Mouse (Mus musculus) right cerebral cortex, postnatal 36 days (tissue): Measurements from ENCODE around the gene Ccng2.
A peak's percentile ranks its signal among the peaks of the same experiment; 100 is the strongest.

Source experiments
- DNase-seq, 2 experiments: peaks; one replicate each; pipeline ENCODE4 v3.0.0; 2022; ENCODE audit warnings: low spot score in 2 of 2, mixed read lengths in 1 of 2

Gene Ccng2

DNA sequence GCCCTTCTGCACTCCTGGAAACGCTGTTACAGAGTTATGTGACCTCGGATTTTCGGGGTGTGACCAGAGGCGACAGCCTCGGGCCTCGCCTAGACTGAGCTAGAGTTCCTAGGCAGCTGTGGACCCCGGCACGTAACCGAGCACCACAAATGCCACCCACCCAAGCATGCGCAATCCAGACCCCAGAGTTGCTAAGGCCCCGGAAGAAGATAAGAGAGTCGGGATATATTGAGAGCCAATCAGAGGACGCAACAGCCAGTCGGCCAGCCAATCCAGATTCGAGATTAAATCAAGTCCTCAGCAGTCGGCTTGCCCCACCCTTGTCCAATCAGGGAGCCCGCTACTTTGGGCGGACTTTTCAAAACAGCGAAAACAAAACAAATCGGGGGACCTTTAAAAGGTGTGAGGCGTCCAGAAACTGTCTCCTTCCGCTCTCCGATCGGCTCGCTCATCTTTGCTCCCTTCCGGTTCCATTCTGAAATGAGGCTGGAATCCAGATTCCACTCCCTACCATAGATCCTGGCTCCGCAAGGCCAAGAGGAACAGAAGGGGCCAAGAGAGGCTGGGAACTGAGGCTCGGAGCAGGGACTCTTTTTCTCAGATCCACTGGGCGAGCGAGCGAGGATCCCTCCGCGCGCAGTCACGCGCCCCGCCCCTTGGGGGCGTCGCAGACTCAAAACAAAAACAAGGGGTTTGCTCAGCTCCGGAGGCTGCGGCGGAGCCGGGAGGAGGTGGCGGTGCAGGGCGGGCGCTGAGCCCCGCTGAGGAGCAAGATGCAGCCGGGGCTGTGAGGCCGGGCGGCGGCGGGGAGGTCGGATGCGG is at the start of gene Ccng2:
TSS of gene Ccng2 (plus strand) at position 375 of the 822 bp plus-strand sequence.
- peak; percentile 96 to 99 for DNase-seq

- DNase-seq, result no peak
Measured at GRCm38 (mm10) chr5:93218375-93218774, 48.7 kb upstream of the Ccng2 start.

DNA sequence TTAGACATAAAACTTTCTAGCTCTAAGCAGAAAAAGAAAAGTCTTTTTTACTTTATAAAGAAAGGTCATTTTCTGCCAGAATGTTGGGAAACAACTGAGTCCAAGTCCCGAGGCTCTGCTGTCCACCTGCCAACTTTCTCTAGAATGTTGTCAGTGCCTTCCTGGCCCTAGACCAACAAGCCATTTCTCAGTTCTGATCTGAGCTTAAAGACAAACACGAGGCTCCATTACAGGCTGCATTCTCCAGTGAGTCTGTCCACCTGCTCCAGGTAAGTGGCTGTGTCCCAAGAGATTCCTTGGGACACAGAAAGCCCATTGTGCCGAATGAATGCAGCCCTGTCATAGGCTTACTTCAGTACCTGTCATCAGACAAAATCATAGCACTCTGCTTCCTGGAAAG is 45.4 kb upstream of the Ccng2 start:
- DNase-seq, result no peak

DNA sequence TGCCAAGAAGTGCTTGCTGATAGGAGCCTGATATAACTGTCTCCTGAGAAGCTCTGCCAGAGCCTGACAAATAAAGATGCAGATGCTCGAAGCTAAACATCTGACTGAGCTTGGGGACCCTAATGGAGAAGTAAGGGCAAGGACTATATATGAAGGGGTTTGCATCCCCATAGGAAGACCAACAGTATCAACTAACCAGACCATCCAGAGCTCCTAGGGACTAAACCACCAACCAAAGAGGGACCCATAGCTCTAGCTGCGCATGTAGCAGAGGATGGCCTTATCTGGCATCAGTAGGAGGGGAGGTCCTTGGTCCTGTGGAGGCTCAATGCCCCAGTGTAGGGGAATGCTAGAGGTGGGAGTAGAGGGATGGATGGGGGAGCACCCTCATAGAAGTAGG is 42.5 kb upstream of the Ccng2 start:
- no peak for DNase-seq

DNA sequence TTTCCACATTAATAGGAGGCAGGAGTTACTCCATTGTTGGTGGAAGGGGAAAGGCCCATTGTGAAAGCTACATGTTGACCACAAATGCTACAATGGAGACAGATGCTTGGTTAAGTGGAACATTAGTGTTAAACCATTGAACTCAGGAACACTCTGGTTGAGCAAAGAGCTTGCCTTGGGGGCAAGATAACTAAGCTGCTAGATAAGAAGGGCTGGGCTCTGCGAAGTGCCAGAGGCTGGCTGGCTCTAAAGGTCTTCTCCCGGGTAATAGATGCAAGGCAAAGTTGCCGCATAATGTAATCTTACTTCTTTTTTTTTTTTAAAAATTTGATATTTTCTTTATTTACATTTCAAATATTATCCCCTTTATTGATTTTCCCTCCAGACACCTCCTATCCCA is 39.9 kb upstream of the Ccng2 start:
- no peak for DNase-seq

GRCm38 (mm10) chr5:93229527-93229926 is 37.5 kb upstream of the Ccng2 start:
- no peak for DNase-seq

DNA sequence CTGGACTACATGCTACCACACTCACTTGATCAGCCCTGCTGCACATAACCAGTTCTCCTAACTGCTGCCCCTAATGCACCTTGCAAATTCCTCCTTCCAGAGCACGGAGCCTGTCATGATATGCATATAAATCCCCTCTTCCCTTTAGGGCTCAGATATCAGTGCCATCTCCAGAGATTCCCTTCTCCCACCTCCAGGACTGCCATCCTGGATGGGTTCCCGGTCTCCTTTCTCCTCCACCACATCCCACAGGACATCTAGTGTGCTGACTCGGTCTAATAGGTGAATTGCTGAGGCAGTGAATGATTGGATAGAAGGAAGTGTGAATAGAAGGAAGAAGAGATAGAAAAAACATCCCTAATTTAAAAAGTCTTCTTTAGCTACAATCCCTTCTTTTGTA is 35.3 kb upstream of the Ccng2 start:
- DNase-seq, result no peak

DNA sequence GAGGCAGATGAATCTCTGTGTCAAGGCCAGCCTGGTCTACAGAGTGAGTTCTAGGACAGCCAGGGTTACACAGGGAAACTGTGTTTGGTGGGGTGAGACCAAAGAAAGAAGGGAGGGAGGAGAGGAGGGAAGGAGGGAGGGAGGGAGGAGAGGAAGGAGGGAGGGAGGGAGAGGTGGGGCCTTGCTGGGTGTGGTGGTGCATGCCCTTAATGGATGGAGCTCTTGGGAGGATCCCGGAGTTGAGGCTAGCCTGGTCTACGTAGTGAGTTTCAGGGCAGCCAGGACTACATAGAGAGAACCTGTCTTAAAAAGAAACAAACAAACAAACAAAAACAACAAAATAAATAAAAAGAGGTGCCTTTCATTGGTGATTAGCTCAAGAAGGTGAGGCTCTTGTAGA is 34.2 kb upstream of the Ccng2 start:
- no peak for DNase-seq

DNA sequence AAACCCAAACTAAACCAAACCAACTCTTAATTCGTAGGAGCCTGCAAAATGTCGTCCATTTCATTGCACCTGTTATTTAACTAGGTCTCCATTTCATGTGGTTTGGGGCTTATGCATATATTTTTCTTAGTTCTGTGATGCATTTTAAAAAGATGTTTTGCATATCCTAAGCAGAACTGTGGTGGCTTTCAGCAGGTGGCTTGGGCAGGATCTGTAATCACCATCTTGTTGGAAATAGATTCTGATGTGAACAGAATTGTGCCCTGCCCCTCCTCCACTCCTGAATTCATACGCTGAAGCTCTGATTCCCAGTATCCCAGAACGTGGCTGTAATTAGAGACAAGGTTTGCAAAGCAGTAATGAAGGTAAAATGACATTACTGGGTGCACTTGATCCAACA is 32.9 kb upstream of the Ccng2 start:
- no peak for DNase-seq

DNA sequence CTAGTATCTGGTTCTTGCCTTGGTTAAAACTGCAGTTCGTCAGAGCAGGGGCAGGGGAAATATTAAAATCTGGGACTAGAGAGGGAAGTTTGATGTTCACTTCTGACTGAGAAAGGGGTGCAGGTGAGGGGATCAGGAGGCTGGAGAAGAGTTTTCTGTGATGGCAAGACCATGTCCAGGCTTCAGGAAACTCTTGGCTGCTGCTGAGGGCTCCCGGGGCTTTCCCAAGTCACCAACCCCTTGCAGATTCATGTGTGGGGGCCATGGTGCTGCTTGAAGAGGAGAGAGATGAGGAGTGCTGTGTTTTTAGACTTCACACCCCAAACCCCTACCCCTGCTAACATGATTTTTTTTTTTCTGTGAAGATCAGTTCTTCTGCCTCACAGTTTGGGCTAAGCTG is 32.5 kb upstream of the Ccng2 start:
- DNase-seq, result no peak

- DNase-seq, result no peak
Measured at GRCm38 (mm10) chr5:93235888-93236287, 31.2 kb upstream of the Ccng2 start.

DNA sequence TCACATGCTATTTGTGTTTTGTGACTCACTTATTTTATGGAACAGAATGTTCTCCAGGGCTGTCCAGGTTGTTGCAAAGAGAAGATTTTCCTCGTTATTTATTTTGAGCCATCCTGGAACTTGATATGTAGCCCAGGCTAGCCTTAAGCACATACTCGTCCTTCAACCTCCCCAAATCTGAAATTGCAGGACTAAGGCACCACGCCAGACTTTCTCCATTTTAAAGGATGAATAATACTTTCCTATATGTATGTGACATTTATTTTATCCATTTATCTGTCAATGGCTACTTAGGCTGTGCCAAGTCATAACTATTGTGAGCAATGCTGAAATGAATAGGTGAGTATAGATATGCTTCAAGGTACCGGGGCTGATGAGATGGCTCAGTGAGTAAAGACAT is 30.5 kb upstream of the Ccng2 start:
- no peak for DNase-seq

DNA sequence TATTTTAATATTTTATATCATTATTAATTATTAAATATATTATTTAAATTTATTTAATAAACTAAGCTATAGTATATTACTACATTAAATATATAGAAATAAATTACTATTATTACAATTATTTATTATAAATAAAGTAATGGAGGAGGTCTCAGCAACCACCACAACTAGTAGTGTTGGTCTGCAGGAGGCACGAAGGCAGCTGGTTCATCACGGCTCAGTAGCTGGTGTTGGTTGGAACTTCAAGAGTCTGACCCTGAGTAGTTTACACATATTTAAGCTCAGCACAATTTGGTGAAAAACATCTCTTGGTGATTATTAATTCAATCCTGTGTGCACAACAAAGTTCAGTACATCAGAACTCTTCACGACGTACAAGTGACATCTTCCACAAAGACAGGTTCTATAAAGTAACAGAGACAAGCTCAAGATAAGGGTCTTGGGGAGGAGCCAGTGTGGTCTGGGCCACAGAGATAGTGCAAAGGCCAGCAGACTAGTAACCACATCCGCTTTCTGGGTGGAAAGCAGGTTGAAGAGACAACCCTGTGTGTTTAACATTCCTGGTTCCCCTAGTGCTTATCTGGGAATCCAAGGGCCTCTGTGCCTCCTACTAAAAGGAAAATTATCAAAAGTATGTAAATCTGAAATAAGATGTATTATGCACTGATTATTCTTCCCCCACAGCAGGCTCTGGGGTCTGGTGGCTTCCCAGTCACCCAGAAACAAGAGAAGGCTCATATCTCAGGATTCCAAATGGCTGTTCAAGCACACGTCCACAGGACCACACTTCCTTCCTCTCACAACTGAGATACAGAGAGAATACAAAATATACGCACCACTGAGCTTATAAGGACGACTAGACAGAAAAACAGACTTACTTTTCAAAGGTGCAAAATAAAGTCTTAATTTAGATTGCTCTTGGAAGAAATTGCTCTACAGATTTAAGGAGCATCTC is 27.2 kb upstream of the Ccng2 start:
- no peak for DNase-seq

DNA sequence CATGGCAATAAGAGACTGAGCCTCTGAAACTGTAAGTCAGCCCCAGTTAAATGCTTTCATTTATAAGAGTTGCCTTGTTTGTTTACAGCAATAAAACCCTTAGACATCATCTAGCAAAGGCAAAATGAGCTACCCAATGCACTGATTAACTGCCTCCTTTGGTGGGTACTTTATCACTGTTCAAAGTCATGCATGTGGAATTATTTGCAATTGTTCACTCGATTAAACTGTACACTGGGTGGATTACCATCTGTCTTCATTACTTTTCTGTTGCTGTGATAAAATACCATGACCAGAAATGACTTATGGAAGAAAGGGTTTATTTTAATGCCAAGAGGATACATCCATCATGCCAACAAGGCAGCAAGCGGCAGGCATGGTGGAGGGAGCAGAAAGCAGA is 21.8 kb upstream of the Ccng2 start:
- no peak for DNase-seq

- no peak for DNase-seq
Measured at GRCm38 (mm10) chr5:93249940-93250578, 17.0 kb upstream of the Ccng2 start.

DNA sequence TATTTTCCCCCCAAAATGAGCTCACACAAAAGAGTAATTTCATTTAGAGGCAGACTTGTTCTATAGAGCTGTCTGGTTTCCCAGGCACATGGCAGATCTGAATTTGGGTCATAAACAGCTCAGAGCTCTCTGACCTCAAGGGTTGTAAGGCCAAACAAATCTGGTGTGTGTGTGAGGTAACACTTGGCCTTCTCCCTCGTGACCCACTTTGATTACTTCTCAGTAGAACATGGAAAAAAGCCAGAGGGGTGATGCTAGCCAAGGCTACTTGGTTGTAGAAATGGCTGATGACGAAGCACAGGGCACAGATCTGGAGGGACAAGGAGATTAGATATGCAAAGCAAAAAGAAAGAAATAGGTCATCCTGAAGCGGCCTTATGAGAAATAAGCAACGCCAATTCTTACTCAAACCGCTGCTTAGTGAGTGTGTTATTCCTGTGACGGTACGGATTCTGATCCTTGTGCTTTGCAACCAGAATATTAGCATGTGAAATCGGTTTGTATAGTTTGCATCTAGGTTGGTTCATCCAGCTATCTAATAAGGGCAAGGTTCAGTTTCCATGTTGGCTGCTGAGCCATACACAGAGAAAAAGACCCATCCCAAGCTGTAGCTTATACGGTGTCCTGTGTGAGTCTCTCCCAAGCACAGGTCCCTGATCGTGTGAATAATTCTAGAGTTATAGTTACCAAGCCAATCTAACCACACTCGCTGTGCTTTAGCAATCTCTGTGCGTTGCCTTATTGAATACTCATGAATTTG is 15.9 kb upstream of the Ccng2 start:
- no peak for DNase-seq

GRCm38 (mm10) chr5:93255759-93256265 is 11.2 kb upstream of the Ccng2 start:
- DNase-seq, result no peak

GRCm38 (mm10) chr5:93256820-93257405 is 10.1 kb upstream of the Ccng2 start:
- DNase-seq, result no peak

- DNase-seq, result no peak
Measured at GRCm38 (mm10) chr5:93259349-93259748, 7.7 kb upstream of the Ccng2 start.

DNA sequence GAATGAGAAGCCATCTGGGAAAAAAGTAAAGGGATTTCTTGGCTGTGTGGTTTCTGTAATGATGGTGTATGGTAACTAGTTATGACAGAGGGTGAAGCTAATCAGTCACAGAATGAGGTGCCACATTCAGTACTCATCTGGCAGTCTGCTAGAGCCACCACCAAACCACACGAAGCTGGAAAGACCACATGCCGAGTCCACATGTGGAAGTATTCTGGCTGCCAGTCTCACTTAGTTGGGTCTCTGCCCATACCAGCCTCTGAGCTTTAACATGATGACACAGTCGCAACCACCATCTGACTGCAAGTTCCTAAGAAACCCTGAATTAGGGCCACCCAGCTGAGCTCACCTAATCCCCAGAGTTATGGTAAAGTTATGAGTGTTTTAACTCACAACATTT is 6.1 kb upstream of the Ccng2 start:
- DNase-seq, result no peak

GRCm38 (mm10) chr5:93262751-93263150 is 4.3 kb upstream of the Ccng2 start:
- no peak for DNase-seq
